Mouse (Mus musculus) brain, embryonic 14.5 days (tissue): ENCODE data around the gene Frmpd2.

Source experiments
- CTCF ChIP-seq: fragments of 200-500 bp; IDR thresholded peaks from 2 replicates; pipeline ENCODE4 v1.5.1; 2012; ENCODE audit warnings: inconsistent platforms, mild to moderate bottlenecking, moderate library complexity, borderline replicate concordance; ENCODE audit not compliant: insufficient read depth, insufficient read length; ENCODE audit errors: extremely low read depth
- POLR2A ChIP-seq: fragments of 200-500 bp; IDR thresholded peaks from 2 replicates; pipeline ENCODE4 v1.6.1; 2012; ENCODE audit warnings: mild to moderate bottlenecking, inconsistent platforms, borderline replicate concordance; ENCODE audit not compliant: poor library complexity, insufficient read depth, insufficient read length, severe bottlenecking; ENCODE audit errors: extremely low read depth

- TF ChIP-seq CTCF: no peak
- no peak for TF ChIP-seq POLR2A
These were observed 55.1 kb downstream of the Frmpd2 start for GRCm38 (mm10) chr14:33526621-33527020.
